Mouse (Mus musculus): ENCODE data around the gene Elmsan1. TPM values are rescaled to one million over a fixed set of nuclear protein-coding genes. Genes with fewer than 3 reads are reported as not detected.

The Elmsan1 gene
- total RNA-seq, 2 experiments from 2014 or later = 6.9 to 10.9 TPM

- no peak for DNase-seq (ENCODE audit: low spot score)
Measured at GRCm38 (mm10) chr12:84217111-84217507, 1.6 kb downstream of the Elmsan1 start.

DNA sequence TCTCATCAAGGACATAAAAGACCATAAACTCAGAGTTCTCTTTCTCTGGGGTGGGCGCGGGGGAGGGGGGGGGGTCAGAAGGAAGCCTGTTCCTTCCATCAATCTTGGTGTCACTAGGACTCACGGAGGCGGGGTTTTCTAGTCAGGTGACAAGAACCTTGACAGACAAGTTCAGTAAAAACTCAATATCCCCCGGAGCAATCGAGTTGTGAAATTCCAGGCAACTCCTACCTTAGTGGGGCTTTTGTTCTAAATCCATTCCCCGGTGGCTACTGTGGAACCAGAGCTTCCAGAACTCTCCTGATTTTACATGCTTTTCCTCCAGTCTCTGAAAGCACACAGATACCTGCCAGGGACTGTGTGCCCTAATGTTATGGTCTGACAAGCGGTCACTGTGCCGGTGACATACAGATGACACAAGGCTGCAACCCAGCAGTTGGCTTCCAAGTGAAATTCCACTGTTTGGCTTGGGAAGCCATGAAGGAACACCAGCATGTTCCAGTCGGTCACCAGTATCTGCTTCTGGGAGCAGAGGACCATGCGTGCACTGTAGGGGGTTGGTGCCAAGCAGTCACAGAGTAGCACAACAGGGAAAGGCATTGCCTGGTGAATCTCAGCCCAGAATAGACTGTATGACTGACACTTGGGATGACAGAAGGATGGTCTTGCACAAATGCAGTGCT is 2.8 kb downstream of the Elmsan1 start:
- DNase-seq (ENCODE audit: low spot score) = no peak

DNA sequence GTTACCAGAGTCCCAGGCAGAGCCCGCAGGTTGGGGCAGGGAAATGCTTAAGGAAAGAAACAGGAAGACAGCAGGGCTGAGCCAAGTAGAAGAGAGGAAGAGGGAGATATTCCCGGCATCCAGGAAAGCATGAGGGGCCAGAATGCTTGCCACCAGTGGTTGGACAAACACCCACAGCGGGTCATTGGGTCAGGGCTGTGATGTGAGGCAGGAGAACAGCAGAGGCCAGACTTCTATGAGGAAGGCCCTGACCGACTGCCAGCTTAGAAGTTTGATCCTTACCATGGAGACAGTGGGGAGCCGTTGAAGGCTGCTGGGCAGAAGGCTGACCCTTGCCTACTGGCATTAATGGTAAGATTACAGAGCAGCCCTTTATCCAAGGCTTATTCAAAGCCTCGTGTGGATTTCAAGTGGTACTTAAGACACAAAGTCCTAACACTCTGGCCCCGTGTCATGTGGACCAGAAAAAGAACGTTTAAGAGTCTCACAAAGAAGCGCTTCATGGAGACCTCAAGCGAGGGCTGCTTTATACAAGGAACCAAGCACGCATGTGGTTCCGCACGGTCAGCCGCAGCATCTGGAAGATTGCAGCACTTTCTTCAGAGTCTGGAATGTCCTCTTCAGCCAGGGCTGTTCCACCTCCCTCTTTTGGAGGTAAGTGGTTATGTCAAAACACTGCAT is 4.0 kb downstream of the Elmsan1 start:
- DNase-seq (ENCODE audit: low spot score) = no peak

DNA sequence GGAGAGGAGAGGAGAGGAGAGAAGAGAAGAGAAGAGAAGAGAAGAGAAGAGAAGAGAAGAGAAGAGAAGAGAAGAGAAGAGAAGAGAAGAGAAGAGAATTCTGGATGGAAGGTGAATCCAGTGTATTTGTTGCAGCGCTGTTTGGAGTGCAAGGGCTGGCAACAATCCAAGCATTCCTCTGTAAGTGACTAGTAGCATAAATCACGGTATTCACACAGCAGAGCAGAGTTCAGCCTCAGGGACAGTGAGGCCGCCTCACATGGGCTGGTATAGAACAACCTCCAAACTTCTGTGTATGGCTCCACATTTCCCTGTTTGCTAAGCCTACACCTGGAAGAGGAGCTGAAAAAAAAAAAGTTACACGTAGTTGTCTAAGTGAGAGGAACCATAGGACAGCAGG is 6.4 kb downstream of the Elmsan1 start:
- no peak for DNase-seq (ENCODE audit: low spot score)

DNA sequence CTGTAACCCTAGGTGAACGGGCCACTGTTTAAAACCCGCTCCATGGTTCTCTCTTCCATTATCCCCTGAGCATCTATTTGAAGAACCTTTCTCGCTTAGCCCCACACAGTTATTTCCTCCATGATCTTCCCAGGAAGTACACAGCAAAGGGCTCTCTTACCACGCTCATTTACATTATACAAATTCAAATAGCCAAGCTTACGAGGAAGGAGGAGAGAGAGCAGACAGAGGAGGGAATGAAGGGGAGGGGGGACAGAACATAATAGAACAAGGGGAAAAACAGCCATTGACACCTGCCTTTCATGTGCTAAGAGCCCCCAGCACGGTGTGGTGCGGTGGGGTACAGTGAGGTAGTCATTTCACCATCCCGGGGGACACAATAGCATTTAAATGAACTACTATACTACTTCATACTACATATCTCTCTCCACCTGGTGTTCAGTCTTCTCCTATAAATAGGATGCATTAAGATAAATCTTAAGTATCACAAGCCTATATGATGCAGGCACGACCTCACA is 7.6 kb downstream of the Elmsan1 start:
- no peak for DNase-seq (ENCODE audit: low spot score)

DNA sequence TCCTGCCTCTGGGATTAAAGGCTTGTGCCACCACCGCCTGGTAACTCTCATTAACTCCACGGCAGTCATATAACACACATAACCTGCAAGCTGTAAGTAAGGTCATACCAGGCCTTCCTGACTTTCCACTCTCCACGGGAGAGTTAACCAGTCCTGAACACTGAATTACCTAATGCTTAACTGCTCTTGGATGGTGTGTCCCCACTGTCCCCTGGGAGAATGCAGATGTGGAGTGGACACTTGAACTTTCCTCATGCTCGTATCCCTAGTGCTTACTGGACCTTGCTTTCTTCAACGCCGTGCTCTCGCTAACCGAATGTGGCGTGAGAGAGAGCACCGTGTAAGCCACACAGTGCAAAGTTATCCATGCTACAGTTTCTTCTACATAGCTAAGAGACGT is 8.4 kb downstream of the Elmsan1 start:
- DNase-seq (ENCODE audit: low spot score) = no peak

DNA sequence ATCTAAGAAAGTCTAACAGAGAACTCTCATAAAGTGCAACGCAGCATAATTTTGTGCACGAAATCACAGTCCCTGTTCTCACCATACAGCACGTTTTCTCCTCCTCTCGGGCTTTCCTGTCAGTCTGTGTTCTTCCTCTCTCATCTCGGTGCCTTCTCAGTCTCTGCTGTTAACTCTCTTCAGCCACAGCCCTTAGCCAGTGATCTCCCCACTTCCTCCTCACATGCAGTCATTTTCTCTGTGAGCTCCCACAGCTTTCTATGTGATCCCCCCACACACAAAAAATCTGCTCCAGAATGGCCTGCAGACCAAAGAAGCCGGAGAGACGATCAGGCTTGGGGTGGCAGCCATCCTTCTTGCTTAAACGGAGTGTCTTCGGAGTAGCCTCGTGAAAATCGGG is 9.6 kb downstream of the Elmsan1 start:
- DNase-seq (ENCODE audit: low spot score) = no peak

GRCm38 (mm10) chr12:84207209-84207817 is 11.4 kb downstream of the Elmsan1 start:
- no peak for DNase-seq (ENCODE audit: low spot score)

DNA sequence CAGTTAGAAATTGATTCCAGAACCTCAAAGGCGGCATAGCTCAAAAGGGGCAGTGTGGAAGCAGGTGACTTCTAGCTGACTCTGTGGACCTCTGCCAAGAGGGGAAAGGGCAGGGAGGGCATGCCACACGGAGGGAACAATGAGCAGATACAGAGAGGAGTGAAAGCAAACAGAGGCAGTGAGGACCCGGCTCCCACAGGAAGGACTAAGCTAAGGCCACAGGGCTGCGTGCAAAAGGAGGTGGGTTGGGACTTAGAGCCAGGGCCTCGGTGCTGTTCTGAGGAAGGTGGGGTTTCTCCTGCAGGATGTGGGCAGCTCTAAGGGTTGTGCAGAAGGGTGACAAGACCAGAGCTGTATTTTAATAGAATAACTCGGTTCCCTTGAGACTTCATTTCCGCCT is 12.2 kb downstream of the Elmsan1 start:
- no peak for DNase-seq (ENCODE audit: low spot score)

- no peak for DNase-seq (ENCODE audit: low spot score)
Measured at GRCm38 (mm10) chr12:84205659-84206185, 13.0 kb downstream of the Elmsan1 start.

DNA sequence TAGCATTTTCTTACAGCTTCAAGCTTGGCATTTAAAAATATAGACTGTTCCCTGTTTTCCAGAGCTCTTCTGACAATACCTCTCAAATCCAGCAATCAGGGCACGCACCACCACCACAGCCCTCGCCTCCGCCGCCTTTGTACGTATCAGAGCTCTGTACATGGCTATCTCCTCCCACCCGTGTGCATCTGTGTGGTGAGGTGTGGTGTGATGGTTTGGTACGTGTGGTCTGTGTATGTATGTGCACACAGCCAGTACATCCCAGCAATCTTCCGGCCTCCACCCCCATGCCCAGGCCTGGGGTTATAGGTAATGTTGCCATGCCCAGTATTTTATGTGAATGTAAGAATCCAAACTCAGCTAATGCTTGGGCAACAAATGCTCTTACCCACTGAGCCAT is 14.0 kb downstream of the Elmsan1 start:
- DNase-seq (ENCODE audit: low spot score) = no peak

DNA sequence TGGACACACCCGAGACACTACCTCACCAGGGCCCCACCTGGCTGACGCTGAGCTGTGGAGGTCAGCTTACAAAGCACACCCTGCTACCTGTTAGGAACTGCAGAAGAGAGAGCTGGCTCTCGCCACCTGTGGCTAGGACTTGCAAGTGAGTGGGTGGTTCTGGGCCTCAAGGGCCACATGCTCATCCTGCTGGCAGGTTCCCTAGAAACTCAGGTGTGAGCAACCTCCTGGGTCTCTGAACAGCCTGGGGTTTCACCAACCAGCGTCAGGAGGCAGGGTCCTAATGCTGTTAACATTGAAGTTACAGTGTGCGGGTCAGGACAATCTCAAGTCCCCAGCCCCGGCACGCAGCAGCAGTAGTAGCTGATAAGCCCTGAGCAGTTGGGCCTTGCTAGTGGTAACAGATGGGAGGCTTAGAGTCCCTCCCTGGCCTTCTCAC is 14.9 kb downstream of the Elmsan1 start:
- DNase-seq (ENCODE audit: low spot score) = no peak

DNA sequence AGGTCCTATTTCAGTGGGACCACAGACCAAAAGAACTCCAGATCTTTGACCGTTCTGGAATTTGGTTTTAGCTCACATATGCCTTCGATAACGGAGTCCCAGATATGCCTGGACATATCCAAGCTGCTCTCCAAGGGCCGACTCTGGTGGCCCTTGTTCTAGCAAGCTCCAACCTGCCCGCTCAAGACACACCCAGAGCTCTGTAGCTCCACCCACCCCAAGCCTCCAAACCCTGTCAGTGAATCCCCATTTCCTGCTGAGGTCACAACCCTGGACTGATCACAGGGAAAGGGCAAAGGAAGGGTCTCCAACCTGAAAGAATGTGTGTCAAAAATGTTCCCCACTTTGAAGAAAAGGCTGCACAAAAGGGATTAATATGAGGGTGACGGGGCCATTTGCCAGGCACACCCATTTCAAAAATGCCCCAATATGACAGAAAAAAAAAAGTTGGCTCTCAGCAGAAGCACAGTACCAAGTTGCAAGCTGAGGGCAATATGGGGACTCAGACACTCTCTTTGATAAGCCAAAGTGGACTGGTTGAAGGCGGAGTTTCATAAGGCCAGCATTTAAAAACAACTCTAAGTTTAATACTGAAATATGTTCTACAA is 15.4 kb downstream of the Elmsan1 start:
- DNase-seq (ENCODE audit: low spot score) = no peak

- no peak for DNase-seq (ENCODE audit: low spot score)
Measured at GRCm38 (mm10) chr12:84202561-84202960, 16.1 kb downstream of the Elmsan1 start.

DNA sequence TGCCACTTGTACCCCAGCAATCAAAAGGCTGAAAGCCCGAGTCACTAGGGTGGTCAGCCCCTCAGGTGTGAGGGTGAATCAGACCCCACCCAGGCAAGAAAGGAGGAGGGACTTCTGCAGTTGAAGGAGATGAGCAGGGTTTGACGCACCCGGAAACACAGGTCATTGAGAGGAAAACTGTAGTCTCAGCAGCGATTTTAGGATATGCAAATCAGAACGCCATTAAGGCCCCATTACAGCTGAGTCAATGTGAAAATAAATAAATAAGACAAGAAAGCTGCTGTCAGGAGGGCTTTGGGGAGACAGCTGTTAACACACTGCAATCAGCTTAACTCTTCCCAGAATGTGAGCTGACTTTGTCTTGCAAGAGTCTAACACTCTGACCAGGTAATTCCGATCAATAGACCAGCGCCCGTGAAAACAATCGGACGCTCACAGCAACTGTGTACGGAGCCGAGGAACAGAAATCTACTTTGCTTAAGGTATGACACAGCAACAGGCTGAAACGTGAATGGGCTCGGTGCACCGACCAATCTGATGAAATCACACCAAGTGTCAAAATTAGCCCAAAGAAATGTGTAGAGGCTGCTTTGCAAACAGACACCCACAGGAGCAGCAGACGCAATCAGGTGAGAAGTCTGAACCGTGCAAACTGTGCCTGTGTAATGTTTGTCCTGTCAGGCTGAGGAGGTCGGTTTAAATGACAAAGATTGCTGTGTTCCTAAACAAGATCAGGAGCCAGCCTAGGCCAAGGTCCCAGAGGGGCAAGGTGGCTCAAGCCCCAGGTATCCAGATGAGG is 16.8 kb downstream of the Elmsan1 start:
- DNase-seq (ENCODE audit: low spot score) = no peak

DNA sequence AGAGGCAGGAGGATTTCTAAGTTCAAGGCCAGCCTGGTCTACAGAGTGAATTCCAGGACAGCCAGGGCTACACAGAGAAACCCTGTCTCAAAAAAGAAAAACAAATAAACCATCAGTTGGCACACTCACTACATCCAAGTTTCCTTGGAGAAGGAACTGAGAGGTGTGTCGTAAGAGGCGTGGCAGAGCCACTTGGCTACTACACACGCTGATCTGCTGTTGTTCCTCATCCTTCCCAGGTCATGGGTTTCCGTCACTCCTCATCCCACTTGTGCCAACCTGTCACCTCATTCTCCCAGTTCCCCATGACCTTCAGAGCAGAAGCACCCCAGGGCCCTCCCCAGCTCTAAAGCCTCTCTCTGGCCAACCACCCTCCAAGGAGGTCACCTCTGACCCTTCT is 17.5 kb downstream of the Elmsan1 start:
- DNase-seq (ENCODE audit: low spot score) = no peak

DNA sequence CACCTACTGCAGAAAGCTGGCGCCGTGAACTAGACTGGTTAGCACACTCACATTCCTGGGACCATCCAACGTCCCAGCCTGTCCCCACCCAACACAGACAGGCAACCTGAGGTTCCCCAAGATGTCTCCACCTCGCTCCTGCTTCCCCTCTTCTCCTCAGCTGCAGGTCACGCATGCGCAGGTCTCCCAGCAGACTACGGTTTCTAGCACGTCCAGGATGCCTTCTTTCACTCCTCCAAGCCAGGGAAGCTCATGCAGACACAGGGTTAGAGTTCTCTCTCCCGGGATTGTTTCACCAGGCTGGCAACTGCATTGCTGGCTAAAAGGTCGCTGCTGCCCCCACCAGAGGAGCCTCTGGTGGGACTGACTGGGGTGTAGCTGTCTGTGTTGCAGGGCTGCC is 19.8 kb downstream of the Elmsan1 start:
- DNase-seq (ENCODE audit: low spot score) = no peak

DNA sequence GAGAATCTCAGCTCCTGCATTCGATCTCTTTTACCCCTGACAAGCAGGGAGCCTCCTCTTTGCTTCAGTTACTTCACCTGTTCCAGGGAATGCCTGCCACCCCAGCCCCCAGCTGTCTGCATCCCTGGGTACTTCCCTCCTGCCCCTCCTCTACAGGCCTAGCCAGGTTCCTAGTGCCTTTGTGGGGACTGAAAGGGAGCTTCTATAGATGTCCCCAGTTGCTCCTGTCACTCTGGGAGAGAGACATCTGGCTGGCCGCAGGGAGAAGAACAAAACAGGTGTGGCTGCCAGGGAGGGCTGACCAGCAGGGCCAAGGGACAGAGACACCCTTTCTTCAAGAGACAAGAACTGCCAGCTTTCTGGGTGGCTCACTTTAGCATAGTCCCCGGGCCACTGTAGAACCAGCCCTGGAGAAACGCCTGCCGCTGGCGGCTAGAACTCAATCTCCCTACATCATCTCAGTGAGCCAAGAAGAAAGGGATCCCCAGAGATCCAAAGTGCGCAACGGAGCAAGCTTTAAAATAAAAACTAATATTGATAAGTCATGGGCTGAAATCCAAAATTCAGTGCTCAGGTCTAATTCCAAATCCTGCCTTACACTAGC is 20.5 kb downstream of the Elmsan1 start:
- no peak for DNase-seq (ENCODE audit: low spot score)

GRCm38 (mm10) chr12:84195195-84195594 is 23.5 kb downstream of the Elmsan1 start:
- no peak for DNase-seq (ENCODE audit: low spot score)

DNA sequence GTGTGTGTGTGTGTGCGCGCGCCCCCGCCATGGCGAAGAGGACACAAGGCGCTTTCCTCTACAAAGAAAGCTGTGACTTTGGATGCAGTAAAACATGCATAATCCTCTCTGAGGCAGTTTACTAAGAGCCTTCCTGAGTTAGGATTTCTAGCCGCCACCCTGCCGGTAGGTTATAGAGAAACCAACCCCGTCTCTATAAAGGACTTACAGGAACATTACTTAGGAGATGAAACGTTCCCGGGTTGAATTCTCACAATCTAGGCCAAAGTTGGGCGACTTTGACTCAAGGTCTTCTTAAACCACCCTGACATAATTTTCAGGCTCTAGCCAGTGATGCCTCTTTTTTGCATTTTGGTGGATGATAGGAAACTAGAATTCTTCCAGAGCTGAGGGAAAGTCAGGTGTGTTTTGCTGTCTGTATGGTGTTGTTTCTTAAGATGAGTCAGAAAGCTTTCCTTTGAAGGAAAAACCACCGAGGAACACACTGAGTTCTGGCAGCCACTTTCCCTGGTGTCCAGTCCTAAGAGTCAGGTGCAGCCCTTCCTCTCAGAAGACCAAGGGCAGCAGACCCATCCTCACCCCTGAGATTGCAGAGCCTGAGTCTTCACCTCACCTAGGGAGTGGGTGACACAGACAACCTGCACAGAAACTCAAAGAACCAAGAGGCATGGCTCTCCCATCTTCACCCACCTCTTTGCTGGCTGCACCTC is 24.1 kb downstream of the Elmsan1 start:
- no peak for DNase-seq (ENCODE audit: low spot score)

Measured in gastrocnemius, adult 18-20 months (tissue).